Mouse (Mus musculus): ENCODE results near the gene Kpna2.

DNA sequence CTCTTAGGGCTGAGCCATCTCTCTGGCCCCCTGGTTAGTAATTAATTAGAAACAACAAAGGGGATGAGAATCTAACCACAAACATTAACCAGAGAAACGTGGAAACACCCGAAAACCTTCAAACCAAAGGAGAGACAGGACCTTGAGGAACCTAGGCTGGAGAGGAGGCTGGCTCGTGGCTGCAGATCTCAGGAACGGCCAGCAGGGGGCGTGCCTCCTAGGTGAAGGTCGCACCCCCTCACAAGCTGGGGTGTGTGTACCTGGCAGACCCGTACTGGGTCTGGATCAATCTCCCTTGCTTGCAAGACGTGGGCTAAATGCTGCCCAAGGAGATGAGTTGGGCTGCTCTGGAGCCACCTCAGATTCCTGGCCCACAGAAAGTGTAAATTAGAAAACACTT, 19.3 kb upstream of the Kpna2 start:
- TF ChIP-seq FLI1 (IDR thresholded peaks at IDR 0.05; ENCODE audit: low read length) = no peak
- no peak for TF ChIP-seq GATA1 (IDR thresholded peaks at IDR 0.05; ENCODE audit: borderline replicate concordance, low read length)

Measured in megakaryocyte, embryonic 14.5 days (primary cell).